Mouse (Mus musculus) E14TG2a.4 (cell line): ENCODE measurements around the gene Phldb2.

ENCODE experiments used
- CTCF ChIP-seq: conservative IDR thresholded peaks from 2 replicates; pipeline ENCODE4 v1.5.1; 2014; ENCODE audit warnings: low read length
- NANOG ChIP-seq: IDR thresholded peaks from 2 replicates; pipeline ENCODE4 v1.6.1; 2014; ENCODE audit warnings: borderline replicate concordance, low read length, mixed read lengths

DNA sequence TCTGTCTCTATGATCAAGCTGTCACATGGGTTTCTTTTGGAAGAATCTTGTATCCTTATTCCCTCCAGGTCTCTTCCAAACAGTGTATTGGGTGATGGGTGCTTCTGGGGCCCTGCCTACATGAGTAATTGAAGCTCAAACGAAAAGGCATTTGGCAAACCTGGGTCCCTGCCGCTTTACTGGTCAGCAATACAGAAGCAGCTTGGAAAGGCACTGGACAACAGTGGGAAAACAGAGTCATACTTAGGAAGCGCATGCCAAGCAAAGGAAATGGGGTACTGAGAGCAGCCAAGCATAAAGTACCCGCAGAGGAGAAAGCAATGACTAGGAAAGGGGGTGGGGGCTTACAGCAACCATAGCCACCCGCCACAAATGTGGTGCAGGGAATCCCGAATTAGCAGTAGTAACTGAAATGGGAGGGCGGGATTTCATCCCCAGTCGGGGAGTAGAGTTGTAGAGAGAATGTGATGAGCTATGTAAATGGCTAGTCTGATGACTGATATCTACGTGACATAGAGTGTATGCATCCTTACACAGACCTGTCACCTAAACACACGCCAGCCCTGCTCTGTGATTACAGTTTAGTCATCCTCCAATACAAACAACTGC lies 233.3 kb downstream of the Phldb2 start:
- TF ChIP-seq CTCF, result no peak
- no peak for TF ChIP-seq NANOG
